Mouse (Mus musculus): ENCODE measurements around the gene Wee2.

GRCm38 (mm10) chr6:40476132-40476531 is 37.2 kb downstream of the Wee2 start:
- TF ChIP-seq CTCF (IDR thresholded peaks at IDR 0.05; ENCODE audit: control insufficient read depth, insufficient read depth, insufficient replicate concordance, low read depth, low read length) (no peak), POLR2A (IDR thresholded peaks at IDR 0.05; ENCODE audit: control insufficient read depth, low read depth, low read length) (no peak)

Data from testis, adult 2 months (tissue).